Mouse (Mus musculus) small intestine, adult 2 months (tissue): ENCODE measurements around the gene Clptm1.

ENCODE experiments used
- CTCF ChIP-seq: fragments of 200-500 bp; IDR thresholded peaks from 2 replicates; pipeline ENCODE4 v1.5.1; 2012; ENCODE audit warnings: low read depth, mild to moderate bottlenecking, control low read depth, inconsistent platforms, low read length, moderate library complexity, mixed read lengths; ENCODE audit not compliant: insufficient replicate concordance, insufficient read length; ENCODE audit errors: extremely low read depth
- POLR2A ChIP-seq: fragments of 200-500 bp; IDR thresholded peaks from 2 replicates; pipeline ENCODE4 v1.6.1; 2012; ENCODE audit warnings: low read depth, mild to moderate bottlenecking, control low read depth, inconsistent platforms, low read length, moderate library complexity

- TF ChIP-seq CTCF, result no peak
- no peak for TF ChIP-seq POLR2A
Measured at GRCm38 (mm10) chr7:19620811-19621210, 44.0 kb downstream of the Clptm1 start.
